Mouse (Mus musculus) CH12.LX (cell line): ENCODE data around the gene Noa1. TPM values are rescaled to one million over a fixed set of nuclear protein-coding genes. Genes with fewer than 3 reads are reported as not detected.

ENCODE experiments used
- DNase-seq: peaks from one replicate; pipeline ENCODE4 v3.0.0-alpha.2; 2013; ENCODE audit errors: extremely low read depth
- H3K27ac ChIP-seq: 2 replicates; pipeline ENCODE4 v1.5.1; 2012; ENCODE audit warnings: low read depth, mild to moderate bottlenecking, control low read depth, moderate library complexity; ENCODE audit not compliant: insufficient read depth
- H3K27me3 ChIP-seq: replicated peaks from 2 replicates; pipeline ENCODE3; 2012; ENCODE audit warnings: inconsistent platforms
- H3K36me3 ChIP-seq, 2 experiments: replicated peaks in 1 of 2; 2 replicates each; pipeline versions ENCODE3 to v1.6.1; 2012; ENCODE audit warnings: inconsistent platforms in 1 of 2, low read length in 1 of 2, mild to moderate bottlenecking in 1 of 2, mixed read lengths in 1 of 2, moderate library complexity in 1 of 2; ENCODE audit not compliant: control insufficient read depth in 1 of 2, insufficient read depth in 1 of 2
- H3K4me1 ChIP-seq, 2 experiments: 2 replicates each; pipeline ENCODE4 v1.6.1; 2012; ENCODE audit warnings: inconsistent platforms in 1 of 2, moderate library complexity in 1 of 2; ENCODE audit not compliant: insufficient read depth in 2 of 2, control insufficient read depth in 1 of 2
- H3K4me2 ChIP-seq: 2 replicates; pipeline ENCODE4 v1.6.1; 2012; ENCODE audit warnings: low read depth, mild to moderate bottlenecking, control low read depth; ENCODE audit not compliant: poor library complexity, insufficient read depth, severe bottlenecking
- H3K4me3 ChIP-seq, 3 experiments: fragments of 150-350 bp in 1 of 3; sonication (generic) in 1 of 3; replicated peaks in 1 of 3; 2 replicates each; pipeline versions ENCODE3 to v1.5.1; 2011 to 2012; ENCODE audit warnings: low read depth in 2 of 3, low read length in 2 of 3, mild to moderate bottlenecking in 2 of 3, moderate library complexity in 2 of 3, control low read depth in 1 of 3, improper control_type of control experiment in 1 of 3, inconsistent platforms in 1 of 3, mixed read lengths in 1 of 3; ENCODE audit not compliant: poor library complexity in 1 of 3
- H3K79me2 ChIP-seq: replicated peaks from 2 replicates; pipeline ENCODE4 v1.6.1; 2012; ENCODE audit warnings: mild to moderate bottlenecking, moderate library complexity; ENCODE audit not compliant: control insufficient read depth, poor library complexity, insufficient read depth, severe bottlenecking; ENCODE audit errors: extremely low read depth
- H3K9ac ChIP-seq: 2 replicates; pipeline ENCODE4 v1.6.1; 2012; ENCODE audit warnings: low read depth, mild to moderate bottlenecking, control low read depth, moderate library complexity; ENCODE audit not compliant: insufficient read depth
- H3K9me3 ChIP-seq: replicated peaks from 2 replicates; pipeline ENCODE3; 2012; ENCODE audit warnings: low read length, inconsistent platforms, mixed read lengths
- BHLHE40 ChIP-seq: IDR thresholded peaks from 2 replicates; pipeline ENCODE4 v1.6.1; 2011; ENCODE audit warnings: mild to moderate bottlenecking, low read depth, low read length, improper control_type of control experiment
- CHD1 ChIP-seq: IDR thresholded peaks from 2 replicates; pipeline ENCODE4 v1.6.1; 2012; ENCODE audit warnings: low read depth, low read length, improper control_type of control experiment, inconsistent platforms
- CHD2 ChIP-seq: IDR thresholded peaks from 2 replicates; pipeline ENCODE4 v1.6.1; 2011; ENCODE audit warnings: low read length, improper control_type of control experiment
- CTCF ChIP-seq, 2 experiments: IDR thresholded peaks in 1 of 2; conservative IDR thresholded peaks in 1 of 2; 2 replicates each; pipeline ENCODE4 v1.5.1; 2011 to 2012; ENCODE audit warnings: low read depth in 2 of 2, low read length in 2 of 2, improper control_type of control experiment in 1 of 2, inconsistent platforms in 1 of 2, mild to moderate bottlenecking in 1 of 2, moderate library complexity in 1 of 2
- E2F4 ChIP-seq: IDR thresholded peaks from 2 replicates; pipeline ENCODE4 v1.6.1; 2011; ENCODE audit warnings: low read depth, low read length, improper control_type of control experiment; ENCODE audit not compliant: insufficient replicate concordance
- ELF1 ChIP-seq: IDR thresholded peaks from 2 replicates; pipeline ENCODE4 v1.6.1; 2014; ENCODE audit warnings: low read depth, mild to moderate bottlenecking, inconsistent platforms, low read length, improper control_type of control experiment
- EP300 ChIP-seq: IDR thresholded peaks from 2 replicates; pipeline ENCODE4 v1.6.1; 2011; ENCODE audit warnings: low read length, improper control_type of control experiment
- ETS1 ChIP-seq: conservative IDR thresholded peaks from 2 replicates; pipeline ENCODE4 v1.6.1; 2012; ENCODE audit warnings: low read depth, mild to moderate bottlenecking, inconsistent platforms, low read length, improper control_type of control experiment, moderate library complexity
- GABPA ChIP-seq: IDR thresholded peaks from 2 replicates; pipeline ENCODE4 v1.6.1; 2012; ENCODE audit warnings: low read depth, low read length, improper control_type of control experiment, inconsistent platforms; ENCODE audit not compliant: insufficient replicate concordance
- HCFC1 ChIP-seq: IDR thresholded peaks from 2 replicates; pipeline ENCODE4 v1.6.1; 2012; ENCODE audit warnings: low read depth, mild to moderate bottlenecking, inconsistent platforms, low read length, improper control_type of control experiment
- IRF4 ChIP-seq: IDR thresholded peaks from 2 replicates; pipeline ENCODE4 v1.6.1; 2014; ENCODE audit warnings: low read depth, mild to moderate bottlenecking, inconsistent platforms, low read length, improper control_type of control experiment
- JUN ChIP-seq: IDR thresholded peaks from 2 replicates; pipeline ENCODE4 v1.6.1; 2011; ENCODE audit warnings: low read depth, mild to moderate bottlenecking, low read length, improper control_type of control experiment, moderate library complexity; ENCODE audit not compliant: insufficient read depth
- JUND ChIP-seq: conservative IDR thresholded peaks from 2 replicates; pipeline ENCODE4 v1.6.1; 2011; ENCODE audit warnings: low read depth, low read length, improper control_type of control experiment
- KAT2A ChIP-seq: IDR thresholded peaks from 2 replicates; pipeline ENCODE4 v1.6.1; 2012; ENCODE audit warnings: low read length, improper control_type of control experiment, inconsistent platforms; ENCODE audit not compliant: insufficient replicate concordance
- MAFK ChIP-seq: IDR thresholded peaks from 2 replicates; pipeline ENCODE4 v1.6.1; 2011; ENCODE audit warnings: low read length, improper control_type of control experiment; ENCODE audit not compliant: insufficient replicate concordance
- MAX ChIP-seq: IDR thresholded peaks from 2 replicates; pipeline ENCODE4 v1.6.1; 2011; ENCODE audit warnings: low read length, improper control_type of control experiment
- MAZ ChIP-seq: IDR thresholded peaks from 2 replicates; pipeline ENCODE4 v1.6.1; 2012; ENCODE audit warnings: low read depth, mild to moderate bottlenecking, inconsistent platforms, low read length, improper control_type of control experiment, moderate library complexity
- MEF2A ChIP-seq: IDR thresholded peaks from 2 replicates; pipeline ENCODE4 v1.6.1; 2014; ENCODE audit warnings: low read depth, mild to moderate bottlenecking, inconsistent platforms, low read length, improper control_type of control experiment, borderline replicate concordance
- MXI1 ChIP-seq: IDR thresholded peaks from 2 replicates; pipeline ENCODE4 v1.6.1; 2011; ENCODE audit warnings: mild to moderate bottlenecking, low read depth, low read length, improper control_type of control experiment
- MYC ChIP-seq: IDR thresholded peaks from 2 replicates; pipeline ENCODE4 v1.6.1; 2011; ENCODE audit warnings: low read depth, mild to moderate bottlenecking, improper control_type of control experiment, low read length
- NELFE ChIP-seq: IDR thresholded peaks from 2 replicates; pipeline ENCODE4 v1.6.1; 2011; ENCODE audit warnings: low read depth, low read length, improper control_type of control experiment
- NRF1 ChIP-seq: IDR thresholded peaks from 2 replicates; pipeline ENCODE4 v1.6.1; 2014; ENCODE audit warnings: low read depth, mild to moderate bottlenecking, inconsistent platforms, low read length, improper control_type of control experiment, moderate library complexity
- PAX5 ChIP-seq: IDR thresholded peaks from 2 replicates; pipeline ENCODE4 v1.6.1; 2012; ENCODE audit warnings: low read length, inconsistent platforms, mixed read lengths
- POLR2A ChIP-seq: IDR thresholded peaks from 2 replicates; pipeline ENCODE4 v1.6.1; 2011; ENCODE audit warnings: low read depth, mild to moderate bottlenecking, improper control_type of control experiment, low read length
- POLR2AphosphoS2 ChIP-seq: IDR thresholded peaks from 2 replicates; pipeline ENCODE4 v1.6.1; 2011; ENCODE audit warnings: low read depth, low read length, improper control_type of control experiment
- RAD21 ChIP-seq: IDR thresholded peaks from 2 replicates; pipeline ENCODE4 v1.6.1; 2011; ENCODE audit warnings: low read depth, mild to moderate bottlenecking, low read length, improper control_type of control experiment, moderate library complexity
- RCOR1 ChIP-seq: conservative IDR thresholded peaks from 2 replicates; pipeline ENCODE4 v1.6.1; 2012; ENCODE audit warnings: low read depth, mild to moderate bottlenecking, inconsistent platforms, low read length, improper control_type of control experiment
- SIN3A ChIP-seq: IDR thresholded peaks from 2 replicates; pipeline ENCODE4 v1.6.1; 2012; ENCODE audit warnings: low read length, improper control_type of control experiment, inconsistent platforms
- SMC3 ChIP-seq: IDR thresholded peaks from 2 replicates; pipeline ENCODE4 v1.6.1; 2011; ENCODE audit warnings: low read depth, low read length, improper control_type of control experiment
- TBP ChIP-seq: conservative IDR thresholded peaks from 2 replicates; pipeline ENCODE4 v1.6.1; 2011; ENCODE audit warnings: low read depth, low read length, improper control_type of control experiment
- TCF12 ChIP-seq: IDR thresholded peaks from 2 replicates; pipeline ENCODE4 v1.6.1; 2014; ENCODE audit warnings: low read depth, mild to moderate bottlenecking, inconsistent platforms, low read length, improper control_type of control experiment
- UBTF ChIP-seq: IDR thresholded peaks from 2 replicates; pipeline ENCODE4 v1.6.1; 2012; ENCODE audit warnings: low read depth, mild to moderate bottlenecking, inconsistent platforms, low read length, improper control_type of control experiment, moderate library complexity
- USF1 ChIP-seq: IDR thresholded peaks from 2 replicates; pipeline ENCODE4 v1.6.1; 2014; ENCODE audit warnings: low read depth, mild to moderate bottlenecking, inconsistent platforms, low read length, improper control_type of control experiment
- USF2 ChIP-seq: conservative IDR thresholded peaks from 2 replicates; pipeline ENCODE4 v1.6.1; 2011; ENCODE audit warnings: low read depth, low read length, improper control_type of control experiment
- ZC3H11A ChIP-seq: IDR thresholded peaks from 2 replicates; pipeline ENCODE4 v1.6.1; 2012; ENCODE audit warnings: low read depth, mild to moderate bottlenecking, inconsistent platforms, low read length, improper control_type of control experiment
- ZKSCAN1 ChIP-seq: IDR thresholded peaks from 2 replicates; pipeline ENCODE4 v1.6.1; 2012; ENCODE audit warnings: low read depth, inconsistent platforms, low read length, improper control_type of control experiment, borderline replicate concordance
- ZMIZ1 ChIP-seq: IDR thresholded peaks from 2 replicates; pipeline ENCODE4 v1.6.1; 2012; ENCODE audit warnings: low read depth, mild to moderate bottlenecking, inconsistent platforms, low read length, improper control_type of control experiment
- ZNF384 ChIP-seq: IDR thresholded peaks from 2 replicates; pipeline ENCODE4 v1.6.1; 2012; ENCODE audit warnings: low read depth, low read length, improper control_type of control experiment, inconsistent platforms
- dilution Hi-C: fragments of 300-500 bp; cut with MboI; formaldehyde crosslinking; loops from 2 replicates; pipeline ENCODE4 v1.14.3; 2020; ENCODE audit warnings: low sequenced_read_pairs; ENCODE audit not compliant: extremely low pct_unique_long_range_greater_than_20kb, extremely low pct_ligation_motif_present
- in situ Hi-C: fragments of 300-500 bp; cut with MboI; formaldehyde crosslinking; loops from 3 replicates; pipeline ENCODE4 v1.14.3; 2019; ENCODE audit warnings: low sequenced_read_pairs, low pct_ligation_motif_present, low pct_unique_long_range_greater_than_20kb, mixed read lengths
- polyA plus RNA-seq: library from polyadenylated mRNA; unstranded; fragments of >175 nt; gene quantifications from 2 replicates; pipeline ENCODE4 v1.2.1, GENCODE M21; 2012; ENCODE audit warnings: low read depth; ENCODE audit not compliant: insufficient read length
- total RNA-seq, 2 experiments: library from RNA; depleted of rRNA; stranded (reverse); fragments of 300-350 nt in 1 of 2; fragments of >200 nt in 1 of 2; gene quantifications; 2 replicates each; pipeline ENCODE4 v1.2.3; 2012 to 2014

Gene Noa1
- total and polyA plus RNA-seq, 3 experiments, result 33.0 to 60.7 (median 45.7) TPM

- H3K9ac ChIP-seq, result no peak overlapping the region
- dilution Hi-C loops, result no loop called here
- in situ Hi-C loops, result no loop called here
- no peak overlapping the region for H3K4me3 ChIP-seq
- H3K27ac ChIP-seq, result peak overlapping the region; percentile 83
- H3K4me2 ChIP-seq, result peak overlapping the region; percentile 19
- H3K79me2 ChIP-seq, result peaks cover 11% of the 10 kb centered on the region
- no peaks in the 10 kb centered on the region for H3K9me3 ChIP-seq
- TF ChIP-seq KAT2A (no peak), ZC3H11A (no peak), GABPA (no peak), UBTF (no peak), MAZ (peak; percentile 93), TCF12 (peak; percentile 99), MXI1 (peak; percentile 81), ETS1 (peak; percentile 98), SMC3 (peak; percentile 5; the same call in 1 of the 2 replicates), EP300 (peak; percentile 100), IRF4 (peak; percentile 100), ZMIZ1 (no peak; the same call in none of the 2 replicates), BHLHE40 (peak; percentile 99), HCFC1 (no peak), POLR2A (no peak), USF2 (no peak), CHD2 (peak; percentile 92), RAD21 (no peak), USF1 (no peak), JUND (peak; percentile 79), CTCF (conservative IDR thresholded peaks at IDR 0.05 in 1 of 2, IDR thresholded peaks at IDR 0.05 in 1 of 2; ENCODE audit: low read depth in 2 of 2, low read length in 2 of 2) (no peak), SIN3A (peak; percentile 96), PAX5 (no peak), RCOR1 (peak; percentile 99), MYC (peak; percentile 73), ZKSCAN1 (no peak), MAX (peak; percentile 49; the same call in 1 of the 2 replicates), NRF1 (peak; percentile 29; the same call in 1 of the 2 replicates), E2F4 (peak; percentile 35; the same call in 1 of the 2 replicates), NELFE (no peak), TBP (0 out of 2 replicates have a peak, but pooled peaks have one; percentile 7), POLR2AphosphoS2 (no peak), MAFK (peak; percentile 80), ZNF384 (peak; percentile 41; the same call in 1 of the 2 replicates), JUN (peak; percentile 82), MEF2A (peak; percentile 96), ELF1 (peak; percentile 43; the same call in 1 of the 2 replicates), CHD1 (no peak)
- DNase-seq, result peak; percentile 93
- no peaks in the 10 kb centered on the region for H3K27me3 ChIP-seq
- H3K4me1 ChIP-seq, result peaks cover 31 to 84% of the 10 kb centered on the region in 2 experiments
- peaks cover 47 to 64% of the 10 kb centered on the region in 2 experiments for H3K36me3 ChIP-seq
Measured at GRCm38 (mm10) chr5:77289686-77290085, 20.2 kb downstream of the Noa1 start.
